Mouse (Mus musculus) thymus, adult 2 months (tissue): ENCODE results near the gene Olfr215. TPM values are rescaled to one million over a fixed set of nuclear protein-coding genes. Genes with fewer than 3 reads are reported as not detected.

Experiments used
- DNase-seq: peaks from one replicate; pipeline ENCODE4 v3.0.0; 2021
- H3K27ac ChIP-seq: fragments of 200-500 bp; 2 replicates; pipeline ENCODE4 v1.5.1; 2012; ENCODE audit warnings: low read length, control low read depth; ENCODE audit not compliant: control insufficient read depth, insufficient read depth
- H3K27me3 ChIP-seq: fragments of 200-500 bp; 2 replicates; pipeline ENCODE4 v1.6.1; 2012; ENCODE audit warnings: mild to moderate bottlenecking, low read length, moderate library complexity, mixed read lengths; ENCODE audit not compliant: control insufficient read depth, insufficient read depth
- H3K36me3 ChIP-seq: fragments of 200-500 bp; 2 replicates; pipeline ENCODE4 v1.6.1; 2012; ENCODE audit warnings: mild to moderate bottlenecking, low read length, moderate library complexity; ENCODE audit not compliant: control insufficient read depth, insufficient read depth
- H3K4me1 ChIP-seq: fragments of 200-500 bp; replicated peaks from 2 replicates; pipeline ENCODE4 v1.6.1; 2012; ENCODE audit warnings: low read length; ENCODE audit not compliant: control insufficient read depth, insufficient read depth
- H3K4me3 ChIP-seq: fragments of 200-500 bp; 2 replicates; pipeline ENCODE4 v1.5.1; 2012; ENCODE audit warnings: mild to moderate bottlenecking, low read length, control low read depth, moderate library complexity; ENCODE audit not compliant: control insufficient read depth, insufficient read depth
- CTCF ChIP-seq: fragments of 200-500 bp; IDR thresholded peaks from 2 replicates; pipeline ENCODE4 v1.5.1; 2012; ENCODE audit warnings: mild to moderate bottlenecking, control low read depth, low read length, moderate library complexity, borderline replicate concordance; ENCODE audit not compliant: control insufficient read depth, poor library complexity, insufficient read depth; ENCODE audit errors: extremely low read depth
- POLR2A ChIP-seq: fragments of 200-500 bp; IDR thresholded peaks from 2 replicates; pipeline ENCODE4 v1.6.1; 2012; ENCODE audit warnings: mild to moderate bottlenecking, low read length, control low read depth, moderate library complexity; ENCODE audit not compliant: control insufficient read depth, poor library complexity, insufficient read depth; ENCODE audit errors: extremely low read depth
- WGBS: fragments of 180-500 bp; shearing (Covaris S2); methylation state at CpG from one replicate; pipeline ENCODE4 v1.1.7; 2018; 5-methylcytosine and 5-hydroxymethylcytosine counted together
- polyA plus RNA-seq: library from polyadenylated mRNA; depleted of rRNA; stranded (reverse); fragments of >200 nt; gene quantifications from 2 replicates; pipeline ENCODE4 v1.2.3, GENCODE M21; 2012; rRNA removed

The Olfr215 gene
- polyA plus RNA-seq, 1 experiment, result not detected

GRCm38 (mm10) chr6:116542500-116542899 lies 41.5 kb downstream of the Olfr215 start:
- no peaks in the 10 kb centered on the region for H3K27me3 ChIP-seq
- 13% methylated on average over 2 of the region's 2 CpGs for WGBS
- H3K27ac ChIP-seq, result no peak overlapping the region
- H3K4me1 ChIP-seq, result no peaks in the 10 kb centered on the region
- no peak for DNase-seq
- no peak overlapping the region for H3K4me3 ChIP-seq
- no peak for TF ChIP-seq CTCF
- TF ChIP-seq POLR2A, result no peak
- H3K36me3 ChIP-seq, result no peaks in the 10 kb centered on the region

GRCm38 (mm10) chr6:116538156-116538555 lies 45.8 kb downstream of the Olfr215 start, which contains the start of gene Olfr213:
Gene Olfr213, plus strand, starts transcription at chr6:116538456.
- Histone ChIP-seq H3K4me3 (no peak within 1 kb of the TSS), H3K27ac (no peak within 1 kb of the TSS), H3K36me3 (no peaks in the 10 kb centered on the region), H3K4me1 (no peaks in the 10 kb centered on the region), H3K27me3 (no peaks in the 10 kb centered on the region)
- DNase-seq, result no peak
- WGBS, result 78% methylated on average over 1 of the region's 1 CpGs
- TF ChIP-seq CTCF (no peak), POLR2A (no peak)

Other genes starting within 250 kb of the Olfr215 start
- gene March8, start 246.2 kb downstream of the Olfr215 start, polyA plus RNA-seq, result 14.8 and 18.2 TPM in 2 replicates
- gene Alox5, start 123.0 kb downstream of the Olfr215 start, polyA plus RNA-seq, result 3.1 and 5.3 TPM in 2 replicates
- not detected in 2 replicates for gene Olfr211, start 95.1 kb downstream of the Olfr215 start, polyA plus RNA-seq
- gene Olfr212, start 77.7 kb downstream of the Olfr215 start, polyA plus RNA-seq, result not detected in 2 replicates
- not detected in 2 replicates for gene Olfr213, start 45.7 kb downstream of the Olfr215 start, polyA plus RNA-seq
- 0.15 and 0.34 TPM in 2 replicates for gene Gm5580, start 33.1 kb downstream of the Olfr215 start, polyA plus RNA-seq
- gene Olfr214, start 30.0 kb downstream of the Olfr215 start, polyA plus RNA-seq, result not detected in 2 replicates
- 42.6 and 50.1 TPM in 2 replicates for gene Zfp422, start 44.8 kb upstream of the Olfr215 start, polyA plus RNA-seq
- 5.9 and 6.5 TPM in 2 replicates for gene Depp1, start 66.4 kb upstream of the Olfr215 start, polyA plus RNA-seq
- gene Rassf4, start 89.8 kb upstream of the Olfr215 start, polyA plus RNA-seq, result 10.5 and 14.2 TPM in 2 replicates
- 0.04 TPM in 2 replicates for gene Tmem72, start 132.7 kb upstream of the Olfr215 start, polyA plus RNA-seq